Mouse (Mus musculus) small intestine, adult 2 months (tissue): ENCODE measurements around the gene 6030408B16Rik.

ENCODE experiments used
- CTCF ChIP-seq: fragments of 200-500 bp; IDR thresholded peaks from 2 replicates; pipeline ENCODE4 v1.5.1; 2012; ENCODE audit warnings: low read depth, mild to moderate bottlenecking, control low read depth, inconsistent platforms, low read length, moderate library complexity, mixed read lengths; ENCODE audit not compliant: insufficient replicate concordance, insufficient read length; ENCODE audit errors: extremely low read depth
- POLR2A ChIP-seq: fragments of 200-500 bp; IDR thresholded peaks from 2 replicates; pipeline ENCODE4 v1.6.1; 2012; ENCODE audit warnings: low read depth, mild to moderate bottlenecking, control low read depth, inconsistent platforms, low read length, moderate library complexity

DNA sequence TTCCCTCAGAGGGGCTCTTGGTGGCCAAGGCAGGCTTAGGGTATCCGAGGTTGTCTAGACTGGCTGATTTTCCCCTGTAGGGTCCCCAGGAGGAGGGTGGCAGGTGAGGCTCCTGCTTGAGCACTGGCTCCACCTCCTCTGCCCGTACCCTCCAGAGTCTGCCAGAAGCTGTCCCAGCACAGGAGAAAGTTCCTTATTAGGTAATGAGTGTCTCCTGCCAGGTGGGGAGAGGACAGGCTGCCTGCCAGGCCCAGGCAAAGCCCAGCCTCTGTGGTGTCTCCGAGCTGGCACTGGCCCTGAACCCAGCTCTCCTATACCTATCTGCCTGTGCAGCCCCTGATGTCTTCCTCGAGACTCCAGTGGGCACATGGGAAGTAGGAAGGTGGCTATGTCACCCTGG lies 39.4 kb downstream of the 6030408B16Rik start:
- TF ChIP-seq CTCF (no peak), POLR2A (no peak)
